Mouse (Mus musculus): ENCODE results near the gene Crat.

Gene Crat

GRCm38 (mm10) chr2:30415157-30415935 is at the start of gene Crat:
TSS of gene Crat (minus strand) at chr2:30415813.
- DNase-seq (ENCODE audit: low spot score), result peak; percentile 92

- no peak for DNase-seq (ENCODE audit: low spot score)
Measured at GRCm38 (mm10) chr2:30464411-30464810, 48.8 kb upstream of the Crat start.

GRCm38 (mm10) chr2:30463904-30464330 is 48.3 kb upstream of the Crat start:
- peak; percentile 85 for DNase-seq (ENCODE audit: low spot score)

- no peak for DNase-seq (ENCODE audit: low spot score)
Measured at GRCm38 (mm10) chr2:30463341-30463761, 47.7 kb upstream of the Crat start.

- DNase-seq (ENCODE audit: low spot score), result no peak
Measured at GRCm38 (mm10) chr2:30459241-30459640, 43.6 kb upstream of the Crat start.

GRCm38 (mm10) chr2:30458349-30458748 is 42.7 kb upstream of the Crat start:
- DNase-seq (ENCODE audit: low spot score), result no peak

GRCm38 (mm10) chr2:30456104-30456980 is 40.7 kb upstream of the Crat start:
- DNase-seq (ENCODE audit: low spot score), result no peak

- DNase-seq (ENCODE audit: low spot score), result no peak
Measured at GRCm38 (mm10) chr2:30454587-30454986, 39.0 kb upstream of the Crat start.

GRCm38 (mm10) chr2:30453570-30453969 is 38.0 kb upstream of the Crat start:
- no peak for DNase-seq (ENCODE audit: low spot score)

GRCm38 (mm10) chr2:30451525-30451924 is 35.9 kb upstream of the Crat start:
- DNase-seq (ENCODE audit: low spot score), result no peak

GRCm38 (mm10) chr2:30450530-30450929 is 34.9 kb upstream of the Crat start:
- no peak for DNase-seq (ENCODE audit: low spot score)

GRCm38 (mm10) chr2:30448371-30448770 is 32.8 kb upstream of the Crat start:
- no peak for DNase-seq (ENCODE audit: low spot score)

- no peak for DNase-seq (ENCODE audit: low spot score)
Measured at GRCm38 (mm10) chr2:30446891-30447826, 31.5 kb upstream of the Crat start.

GRCm38 (mm10) chr2:30445312-30445711 is 29.7 kb upstream of the Crat start:
- DNase-seq (ENCODE audit: low spot score), result peak; percentile 97

- no peak for DNase-seq (ENCODE audit: low spot score)
Measured at GRCm38 (mm10) chr2:30444450-30444849, 28.8 kb upstream of the Crat start.

GRCm38 (mm10) chr2:30444006-30444405 is 28.4 kb upstream of the Crat start:
- DNase-seq (ENCODE audit: low spot score), result peak; percentile 20

GRCm38 (mm10) chr2:30443281-30443680 is 27.7 kb upstream of the Crat start:
- no peak for DNase-seq (ENCODE audit: low spot score)

GRCm38 (mm10) chr2:30442498-30442890 is 26.9 kb upstream of the Crat start:
- no peak for DNase-seq (ENCODE audit: low spot score)

- DNase-seq (ENCODE audit: low spot score), result peak; percentile 90
Measured at GRCm38 (mm10) chr2:30441518-30442497, 26.2 kb upstream of the Crat start.

- peak; percentile 79 for DNase-seq (ENCODE audit: low spot score)
Measured at GRCm38 (mm10) chr2:30440701-30441517, 25.3 kb upstream of the Crat start.

Measured in yolk sac, embryonic 10.5 days (tissue).